Mouse (Mus musculus) adipocyte (in vitro differentiated cells): ENCODE measurements around the gene Fam219a.

Source experiments
- DNase-seq: peaks from one replicate; pipeline ENCODE4 v3.0.0-alpha.2; 2016; ENCODE audit warnings: low spot score

The Fam219a gene

DNA sequence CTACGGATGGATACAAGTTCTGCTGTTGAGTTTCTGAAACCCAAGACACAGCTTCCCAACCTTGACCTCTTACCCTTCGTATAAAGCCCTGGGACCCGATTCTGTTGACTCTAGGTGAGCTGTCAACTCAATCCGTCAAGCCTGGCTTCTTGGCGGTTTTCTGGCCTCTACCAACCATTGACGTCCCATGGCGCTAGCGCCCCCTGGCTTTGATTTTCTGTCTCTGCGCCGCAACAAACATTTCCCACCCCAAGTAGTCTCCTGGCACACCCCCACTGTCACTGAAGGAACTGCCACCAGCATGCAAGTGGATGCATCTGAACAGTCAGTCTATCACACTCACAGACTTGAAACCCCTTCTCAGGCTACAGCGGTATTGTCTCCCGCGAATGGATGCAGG, 63.2 kb downstream of the Fam219a start:
- no peak for DNase-seq

DNA sequence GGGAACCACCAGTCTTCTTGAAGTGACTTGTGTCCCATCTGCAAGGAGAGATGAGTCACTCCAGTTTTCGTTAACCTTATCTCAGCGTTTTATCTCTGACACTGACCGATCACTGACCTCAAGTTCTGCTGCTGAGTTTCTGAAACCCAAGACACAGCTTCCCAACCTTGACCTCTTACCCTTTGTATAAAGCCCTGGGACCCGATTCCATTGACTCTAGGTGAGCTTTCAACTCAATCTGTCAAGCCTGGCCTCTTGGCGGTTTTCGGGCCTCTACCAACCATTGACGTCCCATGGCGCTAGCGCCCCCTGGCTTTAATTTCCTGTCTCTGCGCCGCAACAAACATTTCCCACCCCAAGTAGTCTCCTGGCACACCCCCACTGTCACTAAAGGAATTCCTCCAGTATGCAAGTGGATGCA, 64.2 kb downstream of the Fam219a start:
- no peak for DNase-seq

DNA sequence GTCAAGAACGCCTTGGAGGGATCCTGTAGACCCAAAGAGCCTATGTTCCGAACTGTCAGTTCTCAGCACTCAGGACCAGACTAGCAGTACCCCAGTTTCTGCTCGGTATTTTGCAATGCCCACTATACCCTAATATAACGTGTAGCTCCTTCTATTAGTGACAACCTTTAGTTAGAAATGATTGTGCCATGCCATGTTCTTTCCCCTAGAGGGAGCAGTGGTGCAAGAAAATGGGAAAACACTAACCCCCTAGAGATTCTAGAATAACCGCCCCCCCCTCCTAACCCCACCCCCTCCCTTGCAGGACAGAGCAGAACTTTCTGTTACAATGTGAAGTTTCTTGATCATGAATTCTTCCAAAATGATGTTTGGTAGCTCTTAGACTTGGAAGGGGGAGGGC, 65.0 kb downstream of the Fam219a start:
- DNase-seq, result no peak

DNA sequence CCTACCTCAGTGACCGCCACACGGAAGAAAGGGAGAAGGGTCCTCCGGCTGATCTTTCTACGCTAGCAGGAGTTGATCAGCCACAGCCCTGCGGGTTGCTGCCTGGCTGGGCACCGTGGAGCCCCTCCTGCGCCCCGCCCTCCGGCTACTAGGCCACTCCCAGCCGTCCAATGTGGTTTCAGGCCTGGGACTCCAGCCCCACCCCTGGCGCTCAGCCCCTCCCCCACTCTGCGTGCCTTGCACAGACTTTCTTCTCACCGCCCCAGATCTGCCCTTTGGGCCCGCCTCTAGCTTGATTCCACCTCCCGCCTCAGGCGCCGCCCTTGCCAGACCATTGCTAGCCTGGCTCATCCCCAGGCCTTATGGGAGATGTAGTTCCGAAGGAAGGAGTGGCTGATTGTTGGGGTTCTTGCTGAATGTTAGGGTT, 66.3 kb downstream of the Fam219a start, which contains the start of gene AI464131:
AI464131 (minus strand) TSS at position 91 of the 427 bp plus-strand sequence.
- peak; percentile 97 for DNase-seq

- DNase-seq, result peak; percentile 71
Observed at GRCm38 (mm10) chr4:41502171-41502940, 67.0 kb downstream of the Fam219a start.

- no peak for DNase-seq
Observed at GRCm38 (mm10) chr4:41500787-41501186, 68.6 kb downstream of the Fam219a start.

DNA sequence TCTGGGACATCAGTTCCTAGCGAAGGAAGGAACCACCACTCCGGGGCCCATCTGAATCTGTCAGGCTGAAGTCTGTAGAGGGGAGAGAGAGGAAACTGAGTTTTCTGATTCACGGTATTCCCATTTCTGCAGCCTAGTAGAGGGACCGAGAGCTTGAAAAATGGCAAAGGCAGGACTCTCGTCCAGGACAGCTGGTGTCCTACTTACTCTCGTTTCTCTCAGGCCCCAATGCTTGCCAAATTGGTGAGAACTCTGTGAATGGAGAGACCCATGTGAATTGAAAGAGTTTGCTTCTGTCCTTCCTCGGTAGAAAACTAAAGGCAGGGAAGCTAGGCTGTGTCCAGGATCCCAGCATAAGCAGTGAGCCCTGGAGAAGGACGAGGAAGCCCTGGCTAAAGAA, 69.7 kb downstream of the Fam219a start:
- DNase-seq, result no peak

GRCm38 (mm10) chr4:41498921-41499391, 70.4 kb downstream of the Fam219a start:
- no peak for DNase-seq

DNA sequence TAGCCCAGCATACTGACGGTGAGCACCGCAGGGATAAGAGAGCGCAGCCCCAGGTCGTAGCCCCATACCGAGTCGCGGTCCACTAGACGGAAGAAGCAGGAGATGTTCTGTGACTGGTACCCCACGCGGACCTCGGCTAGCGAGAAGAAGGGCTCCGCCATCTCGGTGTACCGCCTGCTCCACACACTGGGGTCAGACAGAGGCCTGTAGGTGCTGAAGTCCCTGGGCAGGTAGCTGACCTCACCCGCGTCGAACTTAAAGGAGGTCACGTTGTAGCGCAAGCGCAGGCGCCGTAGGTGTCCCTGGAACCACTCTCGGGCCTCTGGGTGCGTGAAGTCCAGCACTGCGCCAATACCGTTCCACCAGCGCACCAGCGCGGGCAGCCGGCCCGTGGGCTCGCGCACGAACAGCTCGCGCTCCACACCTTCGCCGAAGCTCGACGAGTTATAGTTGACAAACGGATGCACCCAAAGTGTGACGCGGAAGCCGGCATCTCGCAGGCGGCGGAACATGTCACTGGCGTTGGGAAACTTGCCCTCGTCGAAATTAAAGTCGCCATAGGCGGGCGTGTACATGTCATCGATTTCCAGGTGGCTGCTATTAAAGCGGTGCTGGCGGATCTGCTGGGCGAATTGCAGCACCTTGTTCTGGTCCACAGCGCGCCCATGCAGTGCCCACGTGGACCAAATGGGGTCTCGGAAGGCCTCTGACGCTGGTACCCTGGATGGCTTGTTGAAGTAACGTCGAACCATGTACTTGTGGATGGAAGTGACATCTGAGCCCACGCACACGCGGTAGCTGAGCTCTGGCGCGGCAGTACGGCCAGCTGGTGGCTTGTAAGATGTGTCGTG, 71.1 kb downstream of the Fam219a start:
- no peak for DNase-seq

- no peak for DNase-seq
Observed at GRCm38 (mm10) chr4:41497579-41497978, 71.8 kb downstream of the Fam219a start.

DNA sequence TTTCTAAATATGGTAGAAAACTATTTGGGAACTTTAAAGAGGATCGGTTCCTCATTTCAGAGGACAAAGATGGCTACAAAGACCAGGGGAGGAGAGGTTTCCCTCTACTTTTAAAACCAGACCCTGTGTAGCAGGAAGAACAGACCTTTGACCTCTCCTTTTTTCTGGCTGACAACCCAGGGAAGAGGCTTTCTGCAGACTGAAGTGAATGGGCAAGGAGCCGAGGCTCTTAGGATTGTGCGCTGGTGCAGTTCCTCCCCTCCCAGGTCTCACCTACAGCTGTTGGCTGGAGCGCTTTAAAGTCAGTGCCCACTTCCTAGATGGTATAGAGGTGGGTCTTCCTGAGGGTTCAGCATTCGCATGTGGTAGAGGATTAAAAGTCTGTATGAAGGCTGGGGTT, 72.3 kb downstream of the Fam219a start:
- DNase-seq, result no peak

GRCm38 (mm10) chr4:41495850-41496249, 73.5 kb downstream of the Fam219a start:
- no peak for DNase-seq

DNA sequence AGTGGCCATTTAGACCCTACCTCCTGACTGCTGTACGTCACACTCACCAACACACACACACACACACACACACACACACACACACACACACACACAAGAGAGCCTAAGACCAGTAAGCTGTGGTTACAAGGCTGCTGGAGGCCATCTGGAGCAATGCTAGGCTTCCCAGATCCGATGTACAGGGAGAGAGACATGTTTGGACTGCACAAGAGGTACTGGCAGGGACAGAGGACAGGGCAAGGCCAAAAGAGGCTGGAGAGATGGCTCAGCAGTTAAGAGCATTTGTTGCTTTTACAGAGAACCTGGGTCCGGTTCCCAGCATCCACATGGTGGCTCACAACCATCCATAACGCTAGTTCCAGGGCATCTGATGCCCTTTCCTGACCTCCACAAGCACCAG, 74.3 kb downstream of the Fam219a start:
- DNase-seq, result no peak

GRCm38 (mm10) chr4:41494378-41494777, 75.0 kb downstream of the Fam219a start:
- DNase-seq, result no peak

DNA sequence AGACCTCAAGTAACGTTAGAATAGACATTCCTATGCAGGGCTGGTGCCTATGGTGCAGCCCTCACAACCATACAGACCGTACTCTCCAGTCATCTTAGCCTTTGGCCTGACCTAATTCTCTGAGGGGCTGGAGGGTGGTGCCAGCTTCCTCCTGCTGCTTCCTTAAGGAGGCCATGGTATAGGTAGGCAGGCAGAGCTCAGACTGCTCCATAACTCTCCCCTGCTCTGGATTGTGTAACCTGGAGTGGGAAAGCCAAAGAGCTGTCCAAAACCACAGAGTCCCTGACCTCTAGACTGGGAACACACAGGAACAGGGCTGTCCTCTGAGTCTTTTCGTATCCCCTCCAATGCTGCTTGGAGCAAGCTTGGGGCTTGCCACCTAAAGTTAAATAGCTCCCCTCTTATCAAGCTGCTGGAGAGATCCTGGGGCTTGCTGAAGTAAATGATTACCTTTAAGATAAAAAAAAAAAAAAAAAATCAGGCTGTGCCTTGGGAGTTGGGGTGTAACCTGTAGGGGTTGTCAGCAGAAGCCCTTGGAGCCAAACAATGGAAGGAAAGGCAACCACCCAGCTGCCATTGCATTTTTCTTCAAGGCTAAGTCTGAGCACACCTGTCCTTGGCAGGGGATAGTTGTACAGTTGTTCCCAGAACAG, 75.7 kb downstream of the Fam219a start:
- peak; percentile 67 for DNase-seq

DNA sequence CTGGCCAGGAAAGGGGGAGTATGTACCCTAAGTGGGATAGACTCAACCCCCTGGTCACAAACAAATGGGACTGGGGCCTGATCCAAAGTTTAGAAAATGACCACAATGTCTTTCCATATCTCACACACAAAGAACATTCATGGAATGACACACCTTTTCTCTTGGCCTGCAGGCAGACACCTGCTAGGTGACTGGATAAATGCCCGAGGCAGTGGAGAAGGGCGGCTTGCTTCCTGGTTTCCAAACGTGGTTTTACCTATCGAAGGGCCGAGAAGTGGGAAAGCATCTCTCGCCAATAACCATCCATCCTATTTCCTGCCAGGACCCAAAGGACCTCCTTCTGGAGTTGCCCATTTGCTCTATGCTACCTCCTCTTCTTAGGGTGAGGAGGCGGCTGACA, 76.4 kb downstream of the Fam219a start:
- DNase-seq, result no peak

DNA sequence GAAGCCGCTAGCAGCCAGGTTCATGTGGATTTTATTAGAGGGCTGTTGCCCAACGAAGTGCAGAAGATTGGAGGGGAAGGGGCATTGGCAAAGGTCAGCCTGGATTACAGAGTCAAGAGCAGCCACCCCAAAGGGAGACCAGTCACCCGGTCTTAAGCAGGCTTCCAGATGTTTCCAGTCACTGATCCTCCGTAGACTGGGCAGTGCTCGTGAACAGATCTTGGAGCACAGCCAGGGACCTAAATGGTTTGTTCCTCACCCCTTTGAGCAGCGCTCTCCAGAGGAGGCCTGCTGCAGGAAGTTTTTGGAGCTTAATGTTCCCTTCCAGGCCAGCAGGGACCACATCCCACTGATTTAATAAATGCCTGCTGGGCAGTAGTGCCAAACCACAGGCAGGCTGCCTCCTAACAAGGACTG, 87.7 kb downstream of the Fam219a start:
- peak; percentile 93 for DNase-seq

DNA sequence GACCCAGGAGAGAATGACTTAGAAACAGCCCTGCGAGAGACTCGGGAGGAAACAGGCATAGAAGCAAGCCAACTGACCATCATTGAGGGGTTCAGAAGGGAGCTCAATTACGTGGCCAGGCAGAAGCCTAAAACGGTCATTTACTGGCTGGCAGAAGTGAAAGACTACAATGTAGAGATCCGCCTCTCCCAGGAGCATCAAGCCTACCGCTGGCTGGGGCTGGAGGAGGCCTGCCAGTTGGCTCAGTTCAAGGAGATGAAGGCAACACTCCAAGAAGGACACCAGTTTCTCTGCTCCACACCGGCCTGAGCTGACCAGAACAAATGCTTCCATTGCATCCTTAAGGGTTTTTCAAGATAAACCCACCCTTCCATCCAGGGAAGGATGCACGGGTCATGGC, 89.1 kb downstream of the Fam219a start:
- peak; percentile 89 for DNase-seq

GRCm38 (mm10) chr4:41479456-41479804, 89.9 kb downstream of the Fam219a start:
- DNase-seq, result peak; percentile 71

GRCm38 (mm10) chr4:41478751-41479455, 90.4 kb downstream of the Fam219a start:
- no peak for DNase-seq

DNA sequence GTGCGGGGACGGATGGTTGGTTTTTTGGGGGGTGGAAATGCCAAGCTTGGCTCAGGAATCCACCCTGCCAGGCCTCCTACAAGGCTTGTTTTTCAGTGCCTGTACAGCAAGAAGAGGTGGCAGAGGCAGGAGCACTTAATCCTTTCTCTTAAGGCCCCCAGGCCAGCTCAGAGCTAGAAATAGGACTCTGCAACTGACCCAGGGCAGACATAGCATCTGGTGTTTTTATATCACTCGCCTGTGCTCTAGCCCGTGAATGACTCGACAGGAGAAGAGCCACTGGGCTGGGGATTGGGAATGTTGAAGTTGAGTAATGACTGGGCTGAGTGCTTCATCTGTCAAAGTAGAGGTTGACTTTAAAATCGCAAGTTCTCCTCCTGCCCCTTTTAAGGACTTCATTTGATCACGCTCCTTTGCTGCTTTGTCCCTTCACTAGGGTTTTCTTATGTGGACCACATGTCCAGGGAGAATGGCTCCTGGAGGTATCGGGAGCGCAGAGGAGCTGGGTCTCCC, 91.6 kb downstream of the Fam219a start:
- no peak for DNase-seq

GRCm38 (mm10) chr4:41471384-41471689, 98.0 kb downstream of the Fam219a start:
- no peak for DNase-seq
